Mouse (Mus musculus) stomach, embryonic 16.5 days (tissue): ENCODE results near the gene Tns1. TPM values are rescaled to one million over a fixed set of nuclear protein-coding genes. Genes with fewer than 3 reads are reported as not detected.
A peak's percentile ranks its signal among the peaks of the same experiment; 100 is the strongest.

Experiments used
- ATAC-seq: fragments of 200-750 bp; cut with Nextera tagmentation; 2 replicates; pipeline ENCODE4 v1.8.0; 2017; ENCODE audit warnings: moderate number of reproducible peaks, moderate TSS enrichment; ENCODE audit not compliant: insufficient read depth, low FRiP score
- H3K27ac ChIP-seq: fragments of 300-500 bp; sonication (generic); 2 replicates; pipeline ENCODE4 v1.5.1; 2014; ENCODE audit warnings: low read length
- H3K27me3 ChIP-seq: fragments of 300-500 bp; sonication (generic); 2 replicates; pipeline ENCODE4 v1.6.1; 2014; ENCODE audit warnings: low read length, control low read depth, mixed read lengths; ENCODE audit not compliant: control insufficient read depth, insufficient read depth
- H3K36me3 ChIP-seq: fragments of 300-500 bp; sonication (generic); 2 replicates; pipeline ENCODE4 v1.6.1; 2014; ENCODE audit warnings: low read length; ENCODE audit not compliant: control insufficient read depth, insufficient read depth
- H3K4me1 ChIP-seq: fragments of 300-500 bp; sonication (generic); 2 replicates; pipeline ENCODE4 v1.6.1; 2014; ENCODE audit warnings: low read length, control low read depth, mixed read lengths; ENCODE audit not compliant: control insufficient read depth, insufficient read depth
- H3K4me2 ChIP-seq: fragments of 300-500 bp; sonication (generic); 2 replicates; pipeline ENCODE4 v1.6.1; 2014; ENCODE audit warnings: low read depth, low read length, mixed read lengths
- H3K4me3 ChIP-seq: fragments of 300-500 bp; sonication (generic); replicated peaks from 2 replicates; pipeline ENCODE4 v1.5.1; 2014; ENCODE audit warnings: mild to moderate bottlenecking, low read length
- H3K9ac ChIP-seq: fragments of 300-500 bp; sonication (generic); 2 replicates; pipeline ENCODE4 v1.6.1; 2014; ENCODE audit warnings: low read length
- H3K9me3 ChIP-seq: fragments of 300-500 bp; sonication (generic); replicated peaks from 2 replicates; pipeline ENCODE4 v1.6.1; 2016; ENCODE audit warnings: low read length, control low read depth; ENCODE audit not compliant: control insufficient read depth
- WGBS: fragments of 180-500 bp; shearing (Covaris S2); extraction: QIAGEN DNeasy Blood & Tissue Kit; methylation state at CpG from one replicate; pipeline ENCODE4 v1.1.7; 2014; 5-methylcytosine and 5-hydroxymethylcytosine counted together
- polyA plus RNA-seq: library from polyadenylated mRNA; unstranded; fragments of >200 nt; fragmentation: Nextera tagmentation; extraction: Ambion mirVana; gene quantifications from 2 replicates; pipeline ENCODE4 v1.2.1, GENCODE M21; 2015

Gene Tns1
- polyA plus RNA-seq, 1 experiment from 2014 or later, result 45.0 TPM

DNA sequence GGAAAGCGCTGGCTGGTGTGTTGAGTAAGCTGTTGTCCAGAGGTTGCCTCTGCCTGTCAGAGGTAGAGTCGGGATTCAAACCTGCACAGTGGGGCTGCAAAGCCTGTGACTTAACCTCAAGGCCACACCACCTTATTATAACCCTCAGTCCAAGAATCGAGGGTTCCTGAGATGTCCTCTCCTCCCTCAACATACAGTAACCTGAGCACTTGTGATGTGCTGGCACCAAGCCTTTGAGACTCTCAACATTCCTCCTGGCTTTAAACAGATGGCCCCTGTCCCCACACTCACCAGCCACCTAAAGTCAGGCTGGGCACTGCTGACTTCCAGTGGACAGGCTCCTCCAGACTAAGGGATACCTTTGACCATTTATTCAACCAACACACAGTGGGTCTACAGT, 94.6 kb downstream of the Tns1 start:
- peaks cover 73% of the 10 kb centered on the region for H3K4me1 ChIP-seq
- no peak overlapping the region for H3K9ac ChIP-seq
- no peak for ATAC-seq

DNA sequence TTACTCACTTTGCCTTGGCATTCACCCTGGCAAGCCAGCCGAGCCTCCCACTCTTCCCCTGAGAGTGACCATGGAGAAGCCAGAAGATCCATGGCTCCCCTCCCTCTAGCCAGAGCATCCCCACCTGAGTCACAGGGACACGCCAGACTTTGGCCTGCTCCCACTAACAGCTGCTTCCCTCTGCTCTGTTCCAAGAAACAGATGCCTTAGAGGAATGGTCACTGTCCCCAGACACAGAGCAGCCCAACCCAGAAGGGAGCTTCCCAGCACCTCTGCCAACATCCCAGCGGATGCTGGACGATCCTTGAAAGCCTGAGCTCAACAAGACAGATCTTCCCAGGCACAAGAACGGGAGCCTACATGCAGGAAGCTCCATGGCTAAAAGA, 95.4 kb downstream of the Tns1 start:
- Histone ChIP-seq H3K9me3 (no peaks in the 10 kb centered on the region), H3K36me3 (no peaks in the 10 kb centered on the region), H3K4me1 (peaks cover 78% of the 10 kb centered on the region), H3K27me3 (no peaks in the 10 kb centered on the region), H3K27ac (peak overlapping the region; percentile 39), H3K4me2 (no peak overlapping the region), H3K4me3 (no peak overlapping the region), H3K9ac (no peak overlapping the region; the same call in 1 of the 2 replicates)
- no peak for ATAC-seq
- 54% methylated on average over 5 of the region's 5 CpGs for whole genome bisulfite sequencing

More for the DNA sequence above, 94.6 kb downstream of the Tns1 start:
- Histone ChIP-seq H3K4me2 (no peak overlapping the region), H3K27me3 (no peaks in the 10 kb centered on the region), H3K4me3 (no peak overlapping the region), H3K9me3 (no peaks in the 10 kb centered on the region), H3K36me3 (no peaks in the 10 kb centered on the region), H3K27ac (peak overlapping the region; percentile 39; the same call in 1 of the 2 replicates)
- 82% methylated on average over 3 of the region's 3 CpGs for WGBS

DNA sequence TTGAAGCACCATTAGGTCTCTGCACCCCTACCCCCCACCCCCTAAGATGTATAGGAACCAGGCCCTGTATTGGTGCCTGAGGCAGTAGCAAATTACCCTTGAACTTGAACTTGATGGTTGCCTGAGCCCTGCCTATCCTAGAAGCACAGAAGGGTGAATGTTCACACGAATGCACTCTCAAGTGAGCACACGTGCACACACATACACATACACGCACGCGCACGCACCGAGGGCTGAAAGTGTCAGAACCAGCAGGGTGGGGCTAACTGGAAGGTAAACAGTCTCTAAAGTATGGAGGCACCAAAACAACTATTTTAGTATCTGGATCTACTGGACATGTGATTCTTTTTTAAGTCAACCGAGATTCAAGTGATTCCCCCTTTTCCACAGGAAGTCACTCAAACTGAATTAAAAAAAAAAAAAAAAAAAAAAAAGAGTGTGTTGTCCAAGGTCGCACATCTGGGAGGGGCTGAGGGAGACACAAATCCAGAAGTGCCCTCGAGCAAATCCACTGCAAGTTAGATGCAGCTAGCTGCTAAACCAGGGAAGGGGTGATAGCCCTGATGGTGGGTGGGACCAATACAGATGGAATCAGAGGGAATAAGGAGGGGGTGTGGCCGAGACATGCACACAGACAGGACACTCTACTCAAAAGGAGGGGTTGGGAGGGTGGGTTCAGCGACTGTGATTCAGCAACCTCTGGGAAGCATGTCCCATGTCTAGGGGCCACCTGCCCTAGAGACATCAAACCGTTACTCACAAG, 96.0 kb downstream of the Tns1 start:
- peak overlapping the region; percentile 92 for H3K27ac ChIP-seq
- H3K9me3 ChIP-seq, result no peaks in the 10 kb centered on the region
- H3K4me2 ChIP-seq, result peak overlapping the region; percentile 27; the same call in 1 of the 2 replicates
- ATAC-seq, result no peak
- H3K27me3 ChIP-seq, result no peaks in the 10 kb centered on the region
- no peak overlapping the region for H3K4me3 ChIP-seq
- WGBS, result 65% methylated on average over 13 of the region's 13 CpGs
- H3K4me1 ChIP-seq, result peaks cover 76% of the 10 kb centered on the region
- H3K36me3 ChIP-seq, result no peaks in the 10 kb centered on the region
- H3K9ac ChIP-seq, result peak overlapping the region; percentile 40

DNA sequence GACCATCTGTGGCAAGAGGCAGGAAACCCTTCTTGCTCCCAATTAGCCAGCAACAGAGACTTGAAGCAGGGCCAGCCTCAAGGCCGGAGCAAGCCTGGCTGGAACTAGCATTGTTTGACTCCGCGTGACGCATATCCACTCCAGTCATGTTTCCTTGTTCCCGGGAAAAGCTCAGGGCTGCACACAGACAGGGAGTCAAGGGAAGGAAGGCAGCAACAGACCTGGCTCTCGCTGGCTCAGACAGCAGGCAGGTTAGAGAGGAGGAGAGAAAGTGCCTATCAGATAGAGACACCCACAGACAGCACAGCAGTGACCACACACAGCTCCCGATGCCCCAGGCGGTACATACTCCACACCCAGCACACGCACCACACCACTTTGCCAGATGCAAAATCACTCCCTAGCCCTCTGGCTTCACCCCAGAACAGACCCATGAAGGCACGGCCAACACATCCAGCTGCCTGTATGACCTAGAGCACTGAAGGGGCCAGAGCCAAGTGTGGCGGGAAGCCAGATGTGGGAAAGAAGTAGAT, 96.6 kb downstream of the Tns1 start:
- ATAC-seq, result peak; percentile 49
- Histone ChIP-seq H3K4me2 (peak overlapping the region; percentile 27; the same call in 1 of the 2 replicates), H3K9me3 (no peaks in the 10 kb centered on the region), H3K36me3 (no peaks in the 10 kb centered on the region), H3K9ac (peak overlapping the region; percentile 40), H3K27me3 (no peaks in the 10 kb centered on the region), H3K4me1 (peaks cover 74% of the 10 kb centered on the region), H3K27ac (peak overlapping the region; percentile 92), H3K4me3 (no peak overlapping the region)
- WGBS, result 23% methylated on average over 11 of the region's 11 CpGs

DNA sequence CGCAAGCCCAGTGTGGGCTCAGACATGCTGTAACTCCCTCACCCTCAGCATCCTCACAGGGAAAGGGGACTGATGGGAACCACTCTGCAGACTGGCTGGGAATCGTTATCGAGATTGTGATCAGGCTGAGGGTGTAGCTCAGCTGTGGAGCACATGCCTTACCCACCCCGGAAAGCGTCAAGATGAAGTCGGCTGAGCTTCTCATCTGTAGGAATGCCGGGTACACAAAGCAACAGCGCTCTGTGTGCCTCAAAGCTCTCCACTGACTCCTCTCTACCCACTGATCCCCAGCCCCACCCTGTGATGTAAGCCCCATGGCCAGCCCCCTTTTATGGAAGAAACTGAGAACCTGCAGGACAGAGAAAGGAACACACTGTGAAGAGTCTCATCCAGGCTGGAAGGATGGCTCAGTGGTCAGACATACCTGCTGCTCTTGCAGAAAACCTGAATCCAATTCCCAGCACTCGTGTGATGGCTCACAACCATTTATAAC, 97.5 kb downstream of the Tns1 start:
- Histone ChIP-seq H3K4me1 (peaks cover 68% of the 10 kb centered on the region), H3K9me3 (no peaks in the 10 kb centered on the region), H3K4me2 (no peak overlapping the region), H3K27ac (peak overlapping the region; percentile 92), H3K27me3 (no peaks in the 10 kb centered on the region), H3K4me3 (no peak overlapping the region), H3K36me3 (no peaks in the 10 kb centered on the region), H3K9ac (peak overlapping the region; percentile 40; the same call in 1 of the 2 replicates)
- ATAC-seq, result no peak
- 55% methylated on average over 9 of the region's 9 CpGs for WGBS

DNA sequence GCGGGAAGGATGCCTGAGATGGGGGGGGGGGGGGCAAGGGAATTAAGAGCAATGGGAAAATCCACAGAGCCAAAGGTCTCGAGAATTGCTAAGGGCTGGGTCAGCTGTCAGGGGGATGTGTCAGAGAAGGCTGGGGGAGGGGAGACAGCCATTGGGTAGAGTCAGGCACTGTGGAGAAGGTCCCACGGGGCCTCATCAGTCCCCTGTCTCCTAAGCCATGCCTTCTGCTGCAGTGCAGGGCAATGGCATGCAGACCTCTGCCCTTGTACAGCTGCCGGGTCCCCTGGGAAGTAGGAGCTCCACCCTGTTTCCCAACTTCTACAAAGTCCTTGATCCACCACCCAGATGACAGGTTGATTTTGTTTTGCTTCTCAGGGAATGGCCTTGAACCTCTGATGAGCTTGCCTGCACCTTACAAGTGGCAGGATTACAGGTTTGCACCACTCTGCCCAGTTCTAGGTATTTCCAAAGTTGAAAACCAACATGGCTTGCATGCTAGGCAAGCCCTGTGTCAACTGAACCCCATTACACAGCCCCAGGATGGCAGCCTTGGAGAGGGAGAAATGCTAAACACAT, 98.5 kb downstream of the Tns1 start:
- peaks cover 58% of the 10 kb centered on the region for H3K4me1 ChIP-seq
- 22% methylated on average over 4 of the region's 4 CpGs for WGBS
- H3K4me2 ChIP-seq, result no peak overlapping the region; the same call in 1 of the 2 replicates
- no peak overlapping the region for H3K4me3 ChIP-seq
- H3K27me3 ChIP-seq, result no peaks in the 10 kb centered on the region
- H3K9ac ChIP-seq, result no peak overlapping the region
- no peak for ATAC-seq
- H3K36me3 ChIP-seq, result no peaks in the 10 kb centered on the region
- H3K9me3 ChIP-seq, result no peaks in the 10 kb centered on the region
- peak overlapping the region; percentile 92; the same call in 1 of the 2 replicates for H3K27ac ChIP-seq

DNA sequence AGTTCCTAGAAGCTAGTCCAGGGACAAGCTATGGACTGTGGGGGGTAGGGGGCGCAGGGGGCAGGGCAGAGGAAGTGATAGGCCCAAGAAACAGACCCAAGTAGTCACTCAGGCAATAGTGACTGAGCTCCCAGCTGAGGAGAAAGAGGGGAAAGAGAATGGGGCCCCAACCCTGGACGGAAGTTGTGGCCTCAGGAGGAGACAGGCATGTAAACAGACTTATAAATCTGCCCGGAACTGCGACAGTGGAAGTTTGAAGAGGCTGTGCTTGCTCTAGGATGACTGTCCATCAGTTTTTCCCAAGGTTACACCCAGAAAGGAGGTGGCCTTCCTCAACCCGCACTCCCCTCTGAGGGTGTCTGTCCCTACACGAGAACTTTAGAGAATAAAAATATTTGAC, 99.0 kb downstream of the Tns1 start:
- Histone ChIP-seq H3K4me2 (peak overlapping the region; percentile 16; the same call in 1 of the 2 replicates), H3K27ac (peak overlapping the region; percentile 57), H3K4me1 (peaks cover 54% of the 10 kb centered on the region), H3K9me3 (no peaks in the 10 kb centered on the region), H3K4me3 (no peak overlapping the region), H3K36me3 (no peaks in the 10 kb centered on the region), H3K27me3 (no peaks in the 10 kb centered on the region), H3K9ac (peak overlapping the region; percentile 38; the same call in 1 of the 2 replicates)
- 19% methylated on average over 6 of the region's 6 CpGs for WGBS
- ATAC-seq, result no peak

DNA sequence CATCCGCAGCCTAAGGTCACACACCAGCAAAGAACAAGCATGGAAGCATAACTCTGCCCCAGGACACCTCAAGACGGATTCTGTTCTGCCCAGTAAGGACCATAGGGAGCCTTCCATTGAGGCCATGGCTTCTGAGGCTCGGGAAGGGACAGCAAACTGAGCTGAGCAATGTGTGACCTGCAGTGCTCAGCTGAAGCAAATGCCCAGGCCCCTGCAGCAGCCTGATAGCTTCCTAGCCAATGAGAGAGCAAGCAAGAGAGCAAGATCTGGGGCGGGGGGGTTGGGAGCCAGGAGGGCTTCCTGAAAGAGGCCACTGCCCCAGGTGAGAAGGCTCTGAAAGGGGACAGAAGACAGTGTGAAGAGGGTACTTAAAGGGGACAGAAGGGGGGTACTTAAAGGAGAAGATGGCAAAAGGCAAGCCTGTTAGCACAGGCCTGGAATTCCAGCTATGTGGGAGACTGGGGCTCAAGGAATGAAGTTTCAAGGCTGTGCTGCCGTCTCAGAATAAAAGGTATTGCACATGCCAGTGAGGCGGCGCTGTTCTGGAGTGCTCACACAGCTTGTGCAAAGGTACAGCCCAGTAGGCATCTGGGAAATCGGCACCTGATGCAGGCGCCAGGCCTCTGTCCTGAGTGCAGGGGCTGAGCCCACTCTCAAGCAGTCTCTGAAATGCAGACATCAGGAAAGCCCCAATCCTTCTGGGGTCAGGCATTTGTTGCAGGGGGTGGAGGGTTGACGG, 99.6 kb downstream of the Tns1 start:
- Histone ChIP-seq H3K9ac (peak overlapping the region; percentile 38), H3K27me3 (no peaks in the 10 kb centered on the region), H3K4me2 (peak overlapping the region; percentile 16; the same call in 1 of the 2 replicates), H3K36me3 (no peaks in the 10 kb centered on the region), H3K9me3 (no peaks in the 10 kb centered on the region), H3K4me1 (peaks cover 54% of the 10 kb centered on the region), H3K27ac (peak overlapping the region; percentile 57), H3K4me3 (no peak overlapping the region)
- ATAC-seq, result no peak
- WGBS, result 48% methylated on average over 10 of the region's 10 CpGs
